Mouse (Mus musculus): Measurements from ENCODE around the gene Impg1. TPM values are rescaled to one million over a fixed set of nuclear protein-coding genes. Genes with fewer than 3 reads are reported as not detected.

The Impg1 gene
- polyA plus RNA-seq, 1 experiment = not detected

DNA sequence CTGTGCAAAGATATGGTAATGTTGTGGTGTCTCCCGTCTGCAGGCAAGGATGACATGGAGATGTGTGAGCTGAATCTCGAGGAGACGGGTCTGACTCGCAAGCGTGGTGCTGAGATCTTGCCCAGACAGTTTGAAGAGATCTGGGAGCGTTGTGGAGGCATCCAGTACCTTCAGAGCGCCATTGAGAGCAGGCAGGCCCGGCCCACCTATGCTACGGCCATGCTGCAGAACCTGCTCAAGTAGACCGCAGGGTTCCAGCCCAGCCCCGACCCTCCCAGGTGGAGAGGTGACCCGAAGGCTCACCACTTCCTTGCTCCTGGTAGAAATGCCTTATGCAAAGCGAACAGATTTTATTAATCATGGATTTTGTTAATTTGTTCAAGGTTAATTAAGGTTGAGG lies 157.7 kb downstream of the Impg1 start:
- Histone ChIP-seq H3K36me3 (ENCODE audit: control insufficient read depth, insufficient read depth, low read length) (peaks cover 20% of the 10 kb centered on the region), H3K4me1 (ENCODE audit: control insufficient read depth, insufficient read depth, low read length) (no peaks in the 10 kb centered on the region), H3K27me3 (replicated peaks; ENCODE audit: control insufficient read depth, insufficient read depth, low read length) (no peaks in the 10 kb centered on the region), H3K4me3 (ENCODE audit: insufficient read depth, low read depth, low read length) (no peak overlapping the region), H3K27ac (ENCODE audit: insufficient read depth, low read depth, low read length) (no peak overlapping the region)
- TF ChIP-seq POLR2A (IDR thresholded peaks at IDR 0.05; ENCODE audit: low read depth, low read length) (no peak), CTCF (conservative IDR thresholded peaks at IDR 0.05; ENCODE audit: insufficient read depth, insufficient read length, low read depth, low read length) (no peak)
- DNase-seq = no peak
- WGBS = 89% methylated on average over 13 of the region's 13 CpGs

DNA sequence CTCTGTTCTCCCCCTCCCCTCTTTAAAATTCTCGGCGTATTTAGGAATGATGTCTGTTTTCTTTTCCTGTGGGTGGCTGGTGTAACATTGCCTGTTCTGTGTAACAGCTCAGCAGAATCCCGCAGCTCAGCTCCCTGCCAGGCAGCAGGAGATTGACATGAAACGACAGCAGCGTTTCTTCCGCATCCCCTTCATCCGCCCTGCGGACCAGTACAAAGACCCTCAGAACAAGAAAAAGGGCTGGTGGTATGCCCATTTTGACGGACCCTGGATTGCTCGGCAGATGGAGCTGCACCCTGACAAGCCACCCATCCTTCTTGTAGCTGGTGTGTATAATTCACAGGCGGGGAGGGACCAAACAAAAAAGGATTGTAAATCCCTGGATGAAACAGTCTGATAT lies 158.4 kb downstream of the Impg1 start:
- Histone ChIP-seq H3K36me3 (ENCODE audit: control insufficient read depth, insufficient read depth, low read length) (peaks cover 15% of the 10 kb centered on the region), H3K27ac (ENCODE audit: insufficient read depth, low read depth, low read length) (no peak overlapping the region), H3K27me3 (replicated peaks; ENCODE audit: control insufficient read depth, insufficient read depth, low read length) (no peaks in the 10 kb centered on the region), H3K4me1 (ENCODE audit: control insufficient read depth, insufficient read depth, low read length) (no peaks in the 10 kb centered on the region), H3K4me3 (ENCODE audit: insufficient read depth, low read depth, low read length) (no peak overlapping the region)
- DNase-seq = no peak
- TF ChIP-seq CTCF (conservative IDR thresholded peaks at IDR 0.05; ENCODE audit: insufficient read depth, insufficient read length, low read depth, low read length) (no peak), POLR2A (IDR thresholded peaks at IDR 0.05; ENCODE audit: low read depth, low read length) (no peak)
- WGBS = 70% methylated on average over 11 of the region's 11 CpGs

DNA sequence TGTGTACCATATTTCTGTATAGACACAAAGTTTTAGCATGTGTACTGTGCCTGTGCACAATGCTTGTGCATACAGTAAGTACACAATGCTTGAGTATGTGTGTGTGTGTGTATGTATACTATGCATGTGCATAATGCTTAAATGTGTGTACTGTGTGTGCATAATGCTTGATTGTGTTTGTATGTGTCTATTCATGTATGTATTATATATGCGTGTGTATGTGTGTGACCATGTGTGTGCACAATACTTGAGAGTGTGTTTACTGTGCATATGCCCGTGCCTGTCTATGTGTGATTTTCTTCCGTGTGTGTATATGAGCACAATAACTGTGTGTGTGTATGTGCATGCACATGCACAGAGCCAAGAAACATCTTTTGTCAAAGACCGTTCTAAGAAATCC lies 158.9 kb downstream of the Impg1 start:
- 91% methylated on average over 4 of the region's 4 CpGs for WGBS
- Histone ChIP-seq H3K27me3 (replicated peaks; ENCODE audit: control insufficient read depth, insufficient read depth, low read length) (no peaks in the 10 kb centered on the region), H3K4me1 (ENCODE audit: control insufficient read depth, insufficient read depth, low read length) (no peaks in the 10 kb centered on the region), H3K4me3 (ENCODE audit: insufficient read depth, low read depth, low read length) (no peak overlapping the region), H3K36me3 (ENCODE audit: control insufficient read depth, insufficient read depth, low read length) (peaks cover 13% of the 10 kb centered on the region), H3K27ac (ENCODE audit: insufficient read depth, low read depth, low read length) (no peak overlapping the region)
- DNase-seq = no peak
- TF ChIP-seq POLR2A (IDR thresholded peaks at IDR 0.05; ENCODE audit: low read depth, low read length) = no peak
- no peak for TF ChIP-seq CTCF (conservative IDR thresholded peaks at IDR 0.05; ENCODE audit: insufficient read depth, insufficient read length, low read depth, low read length)

DNA sequence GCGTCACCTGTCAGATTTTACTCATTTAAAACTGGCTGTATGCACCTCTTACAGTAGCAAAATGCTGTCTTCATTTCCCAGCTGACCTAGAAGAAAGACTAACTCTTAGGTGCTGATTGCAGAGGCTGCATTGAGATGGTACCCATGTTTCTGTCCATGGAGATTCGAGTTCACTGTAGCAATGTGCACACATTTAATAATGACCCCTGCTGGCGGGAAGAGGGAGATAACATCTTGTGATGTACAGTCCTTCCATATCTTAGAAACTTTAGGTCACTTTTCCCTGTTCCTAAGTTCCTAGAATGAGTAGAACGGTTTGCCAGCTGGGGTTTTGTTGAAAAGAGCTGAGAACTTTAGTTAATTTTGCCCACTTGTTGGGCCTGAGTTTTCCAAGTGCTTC lies 161.8 kb downstream of the Impg1 start:
- 65% methylated on average over 4 of the region's 4 CpGs for WGBS
- peak; percentile 32 for DNase-seq
- H3K27ac ChIP-seq (ENCODE audit: insufficient read depth, low read depth, low read length) = no peak overlapping the region
- no peaks in the 10 kb centered on the region for H3K4me1 ChIP-seq (ENCODE audit: control insufficient read depth, insufficient read depth, low read length)
- no peak overlapping the region for H3K4me3 ChIP-seq (ENCODE audit: insufficient read depth, low read depth, low read length)
- H3K36me3 ChIP-seq (ENCODE audit: control insufficient read depth, insufficient read depth, low read length) = peaks cover 17% of the 10 kb centered on the region
- no peak for TF ChIP-seq CTCF (conservative IDR thresholded peaks at IDR 0.05; ENCODE audit: insufficient read depth, insufficient read length, low read depth, low read length)
- TF ChIP-seq POLR2A (IDR thresholded peaks at IDR 0.05; ENCODE audit: low read depth, low read length) = no peak
- H3K27me3 ChIP-seq (replicated peaks; ENCODE audit: control insufficient read depth, insufficient read depth, low read length) = no peaks in the 10 kb centered on the region

DNA sequence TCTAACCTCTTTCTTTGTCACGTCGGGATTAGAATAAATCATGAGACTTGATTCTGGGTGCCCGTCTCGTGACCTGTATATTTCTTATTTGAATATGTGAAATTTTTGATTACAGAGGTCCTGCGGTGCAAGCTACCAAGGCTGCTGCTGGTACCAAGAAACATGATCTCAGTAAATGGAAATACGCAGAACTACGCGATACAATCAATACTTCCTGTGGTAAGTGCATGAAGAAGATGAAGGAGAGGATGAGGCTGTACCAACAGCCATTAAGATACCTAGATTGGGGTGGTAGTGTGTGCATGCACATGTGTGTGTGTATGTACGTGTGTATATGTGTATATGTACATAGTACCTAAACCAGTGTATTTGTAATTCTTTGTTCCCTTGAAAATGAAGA lies 166.2 kb downstream of the Impg1 start:
- Histone ChIP-seq H3K27me3 (replicated peaks; ENCODE audit: control insufficient read depth, insufficient read depth, low read length) (no peaks in the 10 kb centered on the region), H3K27ac (ENCODE audit: insufficient read depth, low read depth, low read length) (no peak overlapping the region), H3K4me1 (ENCODE audit: control insufficient read depth, insufficient read depth, low read length) (no peaks in the 10 kb centered on the region), H3K4me3 (ENCODE audit: insufficient read depth, low read depth, low read length) (no peak overlapping the region), H3K36me3 (ENCODE audit: control insufficient read depth, insufficient read depth, low read length) (peaks cover 9% of the 10 kb centered on the region)
- WGBS = 93% methylated on average over 9 of the region's 9 CpGs
- no peak for DNase-seq
- TF ChIP-seq POLR2A (IDR thresholded peaks at IDR 0.05; ENCODE audit: low read depth, low read length) = no peak
- no peak for TF ChIP-seq CTCF (conservative IDR thresholded peaks at IDR 0.05; ENCODE audit: insufficient read depth, insufficient read length, low read depth, low read length)

DNA sequence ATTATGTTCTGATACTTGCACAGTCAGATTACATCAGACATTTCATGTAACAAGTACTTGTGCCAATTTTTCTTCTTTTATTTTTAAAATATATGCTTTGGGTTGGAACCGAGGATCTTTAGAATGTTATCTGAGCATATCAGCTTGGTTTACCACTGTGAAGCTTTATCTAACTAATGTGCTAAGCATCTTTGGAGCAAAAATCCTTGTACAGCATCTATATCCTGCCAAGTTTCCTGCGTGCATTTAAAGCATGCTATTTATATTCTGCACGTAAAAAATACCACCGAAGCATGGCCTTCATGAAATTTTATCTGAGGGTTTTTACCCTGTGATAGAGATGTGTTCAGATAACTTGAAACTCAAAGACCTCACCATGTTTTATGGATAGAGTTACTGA lies 169.2 kb downstream of the Impg1 start:
- H3K4me1 ChIP-seq (ENCODE audit: control insufficient read depth, insufficient read depth, low read length) = no peaks in the 10 kb centered on the region
- DNase-seq = no peak
- no peaks in the 10 kb centered on the region for H3K27me3 ChIP-seq (replicated peaks; ENCODE audit: control insufficient read depth, insufficient read depth, low read length)
- H3K36me3 ChIP-seq (ENCODE audit: control insufficient read depth, insufficient read depth, low read length) = peaks cover 11% of the 10 kb centered on the region
- no peak for TF ChIP-seq POLR2A (IDR thresholded peaks at IDR 0.05; ENCODE audit: low read depth, low read length)
- no peak for TF ChIP-seq CTCF (conservative IDR thresholded peaks at IDR 0.05; ENCODE audit: insufficient read depth, insufficient read length, low read depth, low read length)
- H3K27ac ChIP-seq (ENCODE audit: insufficient read depth, low read depth, low read length) = no peak overlapping the region
- 60% methylated on average over 4 of the region's 4 CpGs for WGBS
- no peak overlapping the region for H3K4me3 ChIP-seq (ENCODE audit: insufficient read depth, low read depth, low read length)

DNA sequence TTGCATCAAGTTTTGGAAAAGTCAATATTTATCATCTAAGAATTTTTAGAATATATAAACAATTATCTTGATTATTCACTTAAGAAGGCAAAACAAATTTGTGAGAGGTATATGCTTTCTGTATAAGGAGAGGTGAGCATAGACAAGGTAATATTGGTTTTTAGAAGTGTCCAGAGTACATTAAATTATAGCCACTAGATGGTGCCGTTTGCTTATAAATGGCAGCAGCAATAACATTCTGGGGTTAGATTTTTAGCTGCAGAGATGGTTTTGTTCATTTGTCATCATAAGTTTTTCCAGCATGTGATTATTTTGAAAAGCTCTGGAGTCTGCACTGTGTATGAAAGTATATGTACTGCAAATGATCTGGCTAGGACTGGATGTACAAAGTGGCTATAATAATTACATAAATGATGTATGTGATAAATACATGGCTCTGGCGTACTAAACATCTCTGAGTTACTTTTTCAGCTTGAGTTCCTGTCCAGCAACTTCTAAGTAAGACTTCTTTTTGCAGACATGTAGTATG lies 172.2 kb downstream of the Impg1 start:
- H3K27me3 ChIP-seq (replicated peaks; ENCODE audit: control insufficient read depth, insufficient read depth, low read length) = no peaks in the 10 kb centered on the region
- H3K27ac ChIP-seq (ENCODE audit: insufficient read depth, low read depth, low read length) = no peak overlapping the region
- TF ChIP-seq POLR2A (IDR thresholded peaks at IDR 0.05; ENCODE audit: low read depth, low read length) = no peak
- TF ChIP-seq CTCF (conservative IDR thresholded peaks at IDR 0.05; ENCODE audit: insufficient read depth, insufficient read length, low read depth, low read length) = no peak
- 61% methylated on average over 2 of the region's 2 CpGs for WGBS
- no peak overlapping the region for H3K4me3 ChIP-seq (ENCODE audit: insufficient read depth, low read depth, low read length)
- H3K4me1 ChIP-seq (ENCODE audit: control insufficient read depth, insufficient read depth, low read length) = no peaks in the 10 kb centered on the region
- DNase-seq = peak; percentile 16
- peaks cover 8% of the 10 kb centered on the region for H3K36me3 ChIP-seq (ENCODE audit: control insufficient read depth, insufficient read depth, low read length)
